Mouse (Mus musculus): Measurements from ENCODE around the gene Fau. TPM values are rescaled to one million over a fixed set of nuclear protein-coding genes. Genes with fewer than 3 reads are reported as not detected.
A peak's percentile ranks its signal among the peaks of the same experiment; 100 is the strongest.

Fau gene
- polyA plus RNA-seq, 1 experiment from 2014 or later: 440 TPM

- Histone ChIP-seq H3K27ac (ENCODE audit: low read length) (no peak overlapping the region), H3K4me2 (ENCODE audit: low read depth, low read length) (no peak overlapping the region), H3K36me3 (ENCODE audit: control insufficient read depth, insufficient read depth) (no peaks in the 10 kb centered on the region), H3K4me1 (ENCODE audit: control insufficient read depth, low read depth, low read length) (peaks cover 10% of the 10 kb centered on the region), H3K27me3 (ENCODE audit: control insufficient read depth, insufficient read depth, low read depth, low read length) (no peaks in the 10 kb centered on the region), H3K4me3 (ENCODE audit: low read depth, low read length) (no peak overlapping the region), H3K9me3 (replicated peaks; ENCODE audit: control insufficient read depth, low read length) (no peaks in the 10 kb centered on the region), H3K9ac (ENCODE audit: low read depth, low read length) (no peak overlapping the region)
- 67% methylated on average over 8 of the region's 8 CpGs for WGBS (ENCODE audit: insufficient replicate concordance)
- ATAC-seq (ENCODE audit: low read depth): no peak
Observed at GRCm38 (mm10) chr19:6023059-6023458, 34.6 kb upstream of the Fau start.

- H3K27ac ChIP-seq (ENCODE audit: low read length): no peak overlapping the region
- no peaks in the 10 kb centered on the region for H3K9me3 ChIP-seq (replicated peaks; ENCODE audit: control insufficient read depth, low read length)
- 68% methylated on average over 7 of the region's 7 CpGs for WGBS (ENCODE audit: insufficient replicate concordance)
- H3K4me3 ChIP-seq (ENCODE audit: low read depth, low read length): no peak overlapping the region
- no peak for ATAC-seq (ENCODE audit: low read depth)
- no peak overlapping the region for H3K4me2 ChIP-seq (ENCODE audit: low read depth, low read length)
- peaks cover 1% of the 10 kb centered on the region for H3K4me1 ChIP-seq (ENCODE audit: control insufficient read depth, low read depth, low read length)
- H3K9ac ChIP-seq (ENCODE audit: low read depth, low read length): no peak overlapping the region
- H3K36me3 ChIP-seq (ENCODE audit: control insufficient read depth, insufficient read depth): no peaks in the 10 kb centered on the region
- no peaks in the 10 kb centered on the region for H3K27me3 ChIP-seq (ENCODE audit: control insufficient read depth, insufficient read depth, low read depth, low read length)
Observed at GRCm38 (mm10) chr19:6023930-6024329, 33.7 kb upstream of the Fau start.

GRCm38 (mm10) chr19:6028991-6029390 lies 28.7 kb upstream of the Fau start:
- Histone ChIP-seq H3K9me3 (replicated peaks; ENCODE audit: control insufficient read depth, low read length) (no peaks in the 10 kb centered on the region), H3K4me2 (ENCODE audit: low read depth, low read length) (no peak overlapping the region), H3K4me1 (ENCODE audit: control insufficient read depth, low read depth, low read length) (no peaks in the 10 kb centered on the region), H3K4me3 (ENCODE audit: low read depth, low read length) (no peak overlapping the region), H3K27ac (ENCODE audit: low read length) (no peak overlapping the region), H3K9ac (ENCODE audit: low read depth, low read length) (no peak overlapping the region), H3K36me3 (ENCODE audit: control insufficient read depth, insufficient read depth) (no peaks in the 10 kb centered on the region), H3K27me3 (ENCODE audit: control insufficient read depth, insufficient read depth, low read depth, low read length) (no peaks in the 10 kb centered on the region)
- ATAC-seq (ENCODE audit: low read depth): no peak
- 61% methylated on average over 6 of the region's 6 CpGs for WGBS (ENCODE audit: insufficient replicate concordance)

GRCm38 (mm10) chr19:6029426-6029825 lies 28.2 kb upstream of the Fau start:
- WGBS (ENCODE audit: insufficient replicate concordance): 68% methylated on average over 9 of the region's 9 CpGs
- H3K9ac ChIP-seq (ENCODE audit: low read depth, low read length): no peak overlapping the region
- H3K4me3 ChIP-seq (ENCODE audit: low read depth, low read length): no peak overlapping the region
- no peak overlapping the region for H3K27ac ChIP-seq (ENCODE audit: low read length)
- H3K36me3 ChIP-seq (ENCODE audit: control insufficient read depth, insufficient read depth): no peaks in the 10 kb centered on the region
- ATAC-seq (ENCODE audit: low read depth): no peak
- no peak overlapping the region for H3K4me2 ChIP-seq (ENCODE audit: low read depth, low read length)
- no peaks in the 10 kb centered on the region for H3K4me1 ChIP-seq (ENCODE audit: control insufficient read depth, low read depth, low read length)
- no peaks in the 10 kb centered on the region for H3K9me3 ChIP-seq (replicated peaks; ENCODE audit: control insufficient read depth, low read length)
- H3K27me3 ChIP-seq (ENCODE audit: control insufficient read depth, insufficient read depth, low read depth, low read length): no peaks in the 10 kb centered on the region

GRCm38 (mm10) chr19:6030520-6031280 lies 26.9 kb upstream of the Fau start:
- WGBS (ENCODE audit: insufficient replicate concordance): 52% methylated on average over 12 of the region's 14 CpGs
- no peak for ATAC-seq (ENCODE audit: low read depth)
- H3K4me1 ChIP-seq (ENCODE audit: control insufficient read depth, low read depth, low read length): peaks cover under 1% of the 10 kb centered on the region; the same call in 1 of the 2 replicates

GRCm38 (mm10) chr19:6035966-6036585 lies 21.6 kb upstream of the Fau start:
- Histone ChIP-seq H3K36me3 (ENCODE audit: control insufficient read depth, insufficient read depth) (no peaks in the 10 kb centered on the region), H3K4me2 (ENCODE audit: low read depth, low read length) (no peak overlapping the region), H3K27ac (ENCODE audit: low read length) (no peak overlapping the region), H3K4me3 (ENCODE audit: low read depth, low read length) (no peak overlapping the region), H3K4me1 (ENCODE audit: control insufficient read depth, low read depth, low read length) (peaks cover 2% of the 10 kb centered on the region; the same call in 1 of the 2 replicates), H3K9me3 (replicated peaks; ENCODE audit: control insufficient read depth, low read length) (no peaks in the 10 kb centered on the region), H3K9ac (ENCODE audit: low read depth, low read length) (no peak overlapping the region), H3K27me3 (ENCODE audit: control insufficient read depth, insufficient read depth, low read depth, low read length) (no peaks in the 10 kb centered on the region)
- ATAC-seq (ENCODE audit: low read depth): peak; percentile 27; the same call in 1 of the 2 replicates
- 39% methylated on average over 9 of the region's 9 CpGs for WGBS (ENCODE audit: insufficient replicate concordance)

More at GRCm38 (mm10) chr19:6030520-6031280, 26.9 kb upstream of the Fau start:
- Histone ChIP-seq H3K9ac (ENCODE audit: low read depth, low read length) (no peak overlapping the region), H3K27ac (ENCODE audit: low read length) (no peak overlapping the region), H3K4me3 (ENCODE audit: low read depth, low read length) (no peak overlapping the region), H3K4me2 (ENCODE audit: low read depth, low read length) (no peak overlapping the region), H3K9me3 (replicated peaks; ENCODE audit: control insufficient read depth, low read length) (no peaks in the 10 kb centered on the region), H3K36me3 (ENCODE audit: control insufficient read depth, insufficient read depth) (no peaks in the 10 kb centered on the region), H3K27me3 (ENCODE audit: control insufficient read depth, insufficient read depth, low read depth, low read length) (no peaks in the 10 kb centered on the region)

GRCm38 (mm10) chr19:6037695-6038094 lies 19.9 kb upstream of the Fau start:
- no peaks in the 10 kb centered on the region for H3K9me3 ChIP-seq (replicated peaks; ENCODE audit: control insufficient read depth, low read length)
- no peak overlapping the region for H3K4me2 ChIP-seq (ENCODE audit: low read depth, low read length)
- H3K4me1 ChIP-seq (ENCODE audit: control insufficient read depth, low read depth, low read length): peaks cover 2% of the 10 kb centered on the region; the same call in 1 of the 2 replicates
- H3K9ac ChIP-seq (ENCODE audit: low read depth, low read length): no peak overlapping the region
- no peaks in the 10 kb centered on the region for H3K36me3 ChIP-seq (ENCODE audit: control insufficient read depth, insufficient read depth)
- no peaks in the 10 kb centered on the region for H3K27me3 ChIP-seq (ENCODE audit: control insufficient read depth, insufficient read depth, low read depth, low read length)
- H3K27ac ChIP-seq (ENCODE audit: low read length): no peak overlapping the region
- ATAC-seq (ENCODE audit: low read depth): no peak
- no peak overlapping the region for H3K4me3 ChIP-seq (ENCODE audit: low read depth, low read length)

DNA sequence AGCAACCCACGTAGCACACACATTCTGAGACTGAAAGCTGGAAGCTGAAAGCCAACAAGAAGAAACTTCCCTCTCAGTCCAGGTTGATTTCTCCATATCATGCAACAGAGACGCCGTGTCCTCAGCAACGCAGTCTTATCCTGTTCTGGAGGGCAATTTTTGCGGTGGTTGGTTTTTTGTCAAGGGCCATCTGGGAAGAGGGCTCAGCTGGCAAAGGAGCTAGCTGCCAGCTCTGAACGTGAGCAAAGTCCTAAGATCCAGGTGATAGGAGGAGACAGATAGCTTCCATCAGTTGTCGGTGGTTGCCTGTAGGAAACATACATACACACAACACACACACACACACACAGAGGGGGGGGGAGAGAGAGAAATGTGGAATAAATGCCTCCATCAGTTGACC lies 19.3 kb upstream of the Fau start:
- no peaks in the 10 kb centered on the region for H3K9me3 ChIP-seq (replicated peaks; ENCODE audit: control insufficient read depth, low read length)
- WGBS (ENCODE audit: insufficient replicate concordance): 56% methylated on average over 7 of the region's 7 CpGs
- H3K4me2 ChIP-seq (ENCODE audit: low read depth, low read length): no peak overlapping the region
- peaks cover 2% of the 10 kb centered on the region; the same call in 1 of the 2 replicates for H3K4me1 ChIP-seq (ENCODE audit: control insufficient read depth, low read depth, low read length)
- no peak overlapping the region for H3K27ac ChIP-seq (ENCODE audit: low read length)
- no peak overlapping the region for H3K9ac ChIP-seq (ENCODE audit: low read depth, low read length)
- no peaks in the 10 kb centered on the region for H3K36me3 ChIP-seq (ENCODE audit: control insufficient read depth, insufficient read depth)
- no peak overlapping the region for H3K4me3 ChIP-seq (ENCODE audit: low read depth, low read length)
- no peak for ATAC-seq (ENCODE audit: low read depth)
- H3K27me3 ChIP-seq (ENCODE audit: control insufficient read depth, insufficient read depth, low read depth, low read length): no peaks in the 10 kb centered on the region

GRCm38 (mm10) chr19:6040002-6040401 lies 17.6 kb upstream of the Fau start:
- Histone ChIP-seq H3K4me1 (ENCODE audit: control insufficient read depth, low read depth, low read length) (peaks cover 11% of the 10 kb centered on the region), H3K9ac (ENCODE audit: low read depth, low read length) (no peak overlapping the region), H3K4me2 (ENCODE audit: low read depth, low read length) (no peak overlapping the region), H3K36me3 (ENCODE audit: control insufficient read depth, insufficient read depth) (no peaks in the 10 kb centered on the region), H3K27me3 (ENCODE audit: control insufficient read depth, insufficient read depth, low read depth, low read length) (no peaks in the 10 kb centered on the region), H3K9me3 (replicated peaks; ENCODE audit: control insufficient read depth, low read length) (no peaks in the 10 kb centered on the region), H3K27ac (ENCODE audit: low read length) (no peak overlapping the region), H3K4me3 (ENCODE audit: low read depth, low read length) (no peak overlapping the region)
- no peak for ATAC-seq (ENCODE audit: low read depth)
